Mouse (Mus musculus) spleen, adult 2 months (tissue): ENCODE measurements around the gene Gmds.

ENCODE experiments used
- CTCF ChIP-seq: fragments of 200-500 bp; IDR thresholded peaks from 2 replicates; pipeline ENCODE4 v1.5.1; 2011; ENCODE audit warnings: mild to moderate bottlenecking, inconsistent platforms; ENCODE audit not compliant: insufficient read depth, insufficient read length, insufficient replicate concordance; ENCODE audit errors: extremely low read depth
- POLR2A ChIP-seq: fragments of 200-500 bp; IDR thresholded peaks from 2 replicates; pipeline ENCODE4 v1.6.1; 2011; ENCODE audit warnings: low read depth, low read length, inconsistent platforms

DNA sequence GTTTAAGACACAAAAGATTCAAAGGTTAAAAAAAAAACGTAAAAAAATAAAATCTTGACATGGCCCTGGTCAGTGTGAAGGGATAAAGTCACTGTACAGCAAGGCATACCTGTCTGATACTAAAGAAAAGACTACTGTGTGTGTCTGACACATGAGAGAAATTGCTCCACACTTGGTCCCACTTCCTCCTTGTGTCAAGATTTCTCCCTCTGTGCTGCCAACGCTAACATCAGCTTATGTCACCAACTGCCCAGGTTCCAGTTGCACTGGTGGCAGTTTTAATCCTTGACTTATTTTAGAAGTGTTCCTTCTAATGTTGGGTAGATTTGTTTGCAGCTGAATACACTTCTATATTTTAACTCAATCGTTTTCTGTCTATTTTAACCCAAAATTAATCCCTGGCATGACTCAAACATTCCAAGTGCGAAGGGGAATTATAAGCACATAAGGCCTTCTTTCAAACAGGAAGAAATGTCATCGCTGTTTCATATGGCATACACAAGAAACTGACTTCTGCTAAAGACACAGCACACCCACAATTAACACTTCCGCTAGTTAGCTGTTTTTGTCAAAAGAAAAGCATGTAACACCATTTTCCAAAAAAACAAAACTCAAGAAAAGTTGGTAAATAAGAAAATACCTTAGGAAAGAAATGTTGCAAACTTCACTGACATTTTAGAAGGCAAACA, 110.5 kb downstream of the Gmds start:
- no peak for TF ChIP-seq CTCF
- TF ChIP-seq POLR2A, result no peak
